Mouse (Mus musculus) liver, adult 2 months (tissue): ENCODE results near the gene Lrrc8a.

Source experiments
- CTCF ChIP-seq: fragments of 200-500 bp; IDR thresholded peaks from 2 replicates; pipeline ENCODE4 v1.5.1; 2011; ENCODE audit warnings: low read depth, low read length, control low read depth
- POLR2A ChIP-seq: fragments of 200-500 bp; IDR thresholded peaks from 2 replicates; pipeline ENCODE4 v1.6.1; 2011; ENCODE audit warnings: low read length, control low read depth; ENCODE audit not compliant: insufficient read depth; ENCODE audit errors: extremely low read depth

- TF ChIP-seq POLR2A, result no peak
- TF ChIP-seq CTCF, result no peak
Measured at GRCm38 (mm10) chr2:30287027-30287373, 49.5 kb downstream of the Lrrc8a start.
